Mouse (Mus musculus) heart, postnatal 0 days (tissue): ENCODE results near the gene Gm5414. TPM values are rescaled to one million over a fixed set of nuclear protein-coding genes. Genes with fewer than 3 reads are reported as not detected.

Source experiments
- ATAC-seq: fragments of 200-750 bp; cut with Nextera tagmentation; 2 replicates; pipeline ENCODE4 v1.8.0; 2017; ENCODE audit warnings: low read depth, moderate number of reproducible peaks, moderate library complexity; ENCODE audit not compliant: insufficient read depth
- DNase-seq: peaks from one replicate; pipeline ENCODE4 v3.0.0-alpha.2; 2016; ENCODE audit warnings: low spot score
- H3K27ac ChIP-seq: fragments of 300-500 bp; sonication (generic); 2 replicates; pipeline ENCODE4 v1.5.1; 2014; ENCODE audit warnings: low read depth, mild to moderate bottlenecking
- H3K27me3 ChIP-seq: fragments of 300-500 bp; sonication (generic); 2 replicates; pipeline ENCODE4 v1.6.1; 2014; ENCODE audit warnings: low read length, mixed read lengths; ENCODE audit not compliant: control insufficient read depth, insufficient read depth
- H3K36me3 ChIP-seq: fragments of 300-500 bp; sonication (generic); replicated peaks from 2 replicates; pipeline ENCODE4 v1.6.1; 2014; ENCODE audit warnings: low read length, mixed read lengths; ENCODE audit not compliant: control insufficient read depth, insufficient read depth
- H3K4me1 ChIP-seq: fragments of 300-500 bp; sonication (generic); 2 replicates; pipeline ENCODE4 v1.6.1; 2014; ENCODE audit warnings: antibody characterized with exemption; ENCODE audit not compliant: control insufficient read depth, insufficient read depth
- H3K4me2 ChIP-seq: fragments of 300-500 bp; sonication (generic); 2 replicates; pipeline ENCODE4 v1.6.1; 2014; ENCODE audit warnings: low read depth, mild to moderate bottlenecking, low read length, moderate library complexity
- H3K4me3 ChIP-seq: fragments of 300-500 bp; sonication (generic); 2 replicates; pipeline ENCODE4 v1.5.1; 2014; ENCODE audit warnings: low read depth, low read length
- H3K9ac ChIP-seq: fragments of 300-500 bp; sonication (generic); replicated peaks from 2 replicates; pipeline ENCODE4 v1.6.1; 2014; ENCODE audit warnings: low read depth, low read length, mixed read lengths
- H3K9me3 ChIP-seq: fragments of 300-500 bp; sonication (generic); replicated peaks from 2 replicates; pipeline ENCODE4 v1.6.1; 2016; ENCODE audit warnings: low read length; ENCODE audit not compliant: control insufficient read depth
- CTCF ChIP-seq: IDR thresholded peaks from 2 replicates; pipeline ENCODE4 v1.5.1; 2016; ENCODE audit warnings: antibody characterized with exemption, control low read depth, low read depth
- EP300 ChIP-seq: IDR thresholded peaks from 2 replicates; pipeline ENCODE4 v1.6.1; 2016; ENCODE audit warnings: antibody characterized with exemption, low read depth
- WGBS: fragments of 180-500 bp; shearing (Covaris S2); extraction: QIAGEN DNeasy Blood & Tissue Kit; methylation state at CpG from one replicate; pipeline ENCODE4 v1.1.7; 2014; 5-methylcytosine and 5-hydroxymethylcytosine counted together
- polyA plus RNA-seq: library from polyadenylated mRNA; unstranded; fragments of >200 nt; fragmentation: Nextera tagmentation; extraction: Ambion mirVana; gene quantifications from 2 replicates; pipeline ENCODE4 v1.2.1, GENCODE M21; 2015
- total RNA-seq: library from RNA; depleted of rRNA; stranded (reverse); fragments of >200 nt; gene quantifications from 2 replicates; pipeline ENCODE4 v1.2.3, GENCODE M21; 2014; ENCODE audit warnings: low replicate concordance; rRNA removed

Gene Gm5414
- not detected in 2 replicates for total RNA-seq
- not detected in 2 replicates for polyA plus RNA-seq

DNA sequence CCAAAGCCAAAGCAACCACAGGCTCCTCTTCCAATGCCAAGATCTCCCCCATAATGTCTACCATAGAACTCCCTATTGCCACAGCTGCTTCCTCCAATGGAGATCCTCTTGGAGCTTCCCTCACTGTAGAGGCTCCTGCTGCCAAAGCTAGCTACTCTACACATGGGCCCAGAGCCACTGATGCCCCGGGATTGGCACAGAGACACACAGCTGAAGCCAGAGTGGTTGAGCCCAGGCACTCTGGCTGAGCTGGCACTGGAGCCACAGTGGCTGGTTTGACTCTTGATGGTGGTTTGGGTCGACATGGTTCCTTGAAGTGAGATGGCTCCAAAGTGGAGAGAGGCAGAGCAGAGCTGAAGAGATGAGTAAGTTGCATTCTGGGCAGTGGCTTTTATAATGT, at the start of gene Gm5414:
TSS of gene Gm5414 (minus strand) at position 305 of the 400 bp plus-strand sequence.
- H3K4me3 ChIP-seq, result no peak within 1 kb of the TSS
- no peaks in the 10 kb centered on the region for H3K9me3 ChIP-seq
- no peak for TF ChIP-seq EP300
- no peak for TF ChIP-seq CTCF
- H3K9ac ChIP-seq, result no peak within 1 kb of the TSS
- H3K36me3 ChIP-seq, result no peaks in the 10 kb centered on the region
- ATAC-seq, result no peak
- H3K27ac ChIP-seq, result no peak within 1 kb of the TSS
- no peak within 1 kb of the TSS for H3K4me2 ChIP-seq
- no peaks in the 10 kb centered on the region for H3K27me3 ChIP-seq
- H3K4me1 ChIP-seq, result no peaks in the 10 kb centered on the region
- no peak for DNase-seq
- 44% methylated on average over 2 of the region's 2 CpGs for WGBS

DNA sequence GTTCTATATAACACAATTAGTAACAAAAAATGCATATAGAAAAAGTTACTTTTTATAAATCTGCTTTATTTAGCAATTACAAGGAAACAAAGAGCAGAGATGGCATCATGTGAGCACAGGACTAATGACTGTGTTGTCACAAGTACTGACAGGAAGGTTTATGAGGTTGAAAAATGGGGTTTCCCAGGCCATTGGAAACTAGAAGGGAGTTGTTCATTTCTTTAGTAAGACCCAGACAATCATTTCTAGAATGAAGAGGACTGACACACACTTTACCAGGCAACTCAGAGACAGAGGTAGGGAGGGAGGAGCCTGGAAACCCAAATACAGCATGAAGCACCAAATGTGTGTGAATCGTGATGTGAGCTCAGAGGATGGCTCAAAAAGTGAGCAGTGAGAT, 48.0 kb upstream of the Gm5414 start:
- H3K36me3 ChIP-seq, result no peaks in the 10 kb centered on the region
- 71% methylated on average over 1 of the region's 1 CpGs for WGBS
- no peak for DNase-seq
- H3K27ac ChIP-seq, result no peak overlapping the region
- H3K27me3 ChIP-seq, result no peaks in the 10 kb centered on the region
- H3K4me1 ChIP-seq, result no peaks in the 10 kb centered on the region
- H3K9ac ChIP-seq, result no peak overlapping the region
- no peak overlapping the region for H3K4me3 ChIP-seq
- TF ChIP-seq CTCF (no peak), EP300 (no peak)
- no peak for ATAC-seq
- H3K9me3 ChIP-seq, result no peaks in the 10 kb centered on the region
- H3K4me2 ChIP-seq, result no peak overlapping the region

DNA sequence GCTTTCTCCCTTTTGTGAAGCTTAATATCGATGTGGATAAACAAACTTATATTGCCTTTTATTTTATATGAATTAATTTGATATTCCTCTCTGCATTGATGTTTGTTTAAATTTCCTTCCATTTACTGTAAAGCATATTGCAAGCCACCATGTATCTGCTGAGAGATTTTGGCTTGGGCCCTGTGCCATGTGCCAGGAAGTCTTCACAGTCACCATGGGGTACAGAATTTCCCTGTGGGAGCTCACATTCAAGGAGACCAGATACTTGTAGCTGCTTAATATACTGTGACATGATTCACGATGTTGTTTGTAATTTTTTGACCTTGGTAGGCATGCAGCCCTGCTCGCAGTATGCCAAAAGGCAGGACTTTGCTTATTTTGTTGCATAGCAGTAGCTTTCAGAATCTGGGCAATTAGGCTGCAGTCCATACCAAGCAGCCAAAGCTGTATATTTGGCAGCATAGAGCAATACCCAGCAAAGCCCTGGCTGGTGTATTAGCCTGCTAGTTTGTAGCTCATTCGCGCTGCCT, 24.8 kb upstream of the Gm5414 start:
- 83% methylated on average over 5 of the region's 5 CpGs for whole genome bisulfite sequencing
- Histone ChIP-seq H3K27me3 (no peaks in the 10 kb centered on the region), H3K4me2 (no peak overlapping the region), H3K4me3 (no peak overlapping the region), H3K4me1 (no peaks in the 10 kb centered on the region), H3K36me3 (no peaks in the 10 kb centered on the region), H3K27ac (no peak overlapping the region), H3K9me3 (0 out of 2 replicates have a peak, but pooled peaks cover 5% of the 10 kb centered on the region), H3K9ac (no peak overlapping the region)
- ATAC-seq (no peak), DNase-seq (no peak)
- no peak for TF ChIP-seq CTCF
- TF ChIP-seq EP300, result no peak

DNA sequence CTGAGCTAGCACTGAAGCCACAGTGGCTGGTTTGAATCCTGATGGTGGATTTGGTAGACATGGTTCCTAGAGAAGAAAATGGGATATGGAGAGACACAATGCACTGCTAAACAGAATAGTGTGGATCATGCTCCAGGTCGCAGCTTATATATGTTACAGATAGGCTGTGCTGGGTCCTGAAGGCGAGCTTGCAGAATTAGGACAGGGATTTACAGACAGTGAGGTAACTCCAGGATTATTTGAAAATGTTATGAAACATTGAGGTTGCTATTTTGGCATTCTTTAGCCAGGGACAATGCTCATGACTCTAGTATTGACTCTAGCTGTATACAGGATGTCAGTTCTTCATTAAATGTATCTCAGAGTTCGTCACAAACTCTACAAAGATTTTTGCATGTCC, 19.3 kb upstream of the Gm5414 start, which contains the start of gene Gm5478:
TSS of gene Gm5478 (minus strand) at position 101 of the 400 bp plus-strand sequence.
- H3K27me3 ChIP-seq, result no peaks in the 10 kb centered on the region
- H3K9me3 ChIP-seq, result no peaks in the 10 kb centered on the region
- ATAC-seq, result no peak
- H3K4me1 ChIP-seq, result no peaks in the 10 kb centered on the region
- H3K4me3 ChIP-seq, result no peak within 1 kb of the TSS
- TF ChIP-seq CTCF (no peak), EP300 (no peak)
- no peak within 1 kb of the TSS for H3K4me2 ChIP-seq
- no peaks in the 10 kb centered on the region for H3K36me3 ChIP-seq
- WGBS, result 57% methylated on average over 3 of the region's 3 CpGs
- no peak for DNase-seq
- H3K9ac ChIP-seq, result no peak within 1 kb of the TSS
- H3K27ac ChIP-seq, result no peak within 1 kb of the TSS

DNA sequence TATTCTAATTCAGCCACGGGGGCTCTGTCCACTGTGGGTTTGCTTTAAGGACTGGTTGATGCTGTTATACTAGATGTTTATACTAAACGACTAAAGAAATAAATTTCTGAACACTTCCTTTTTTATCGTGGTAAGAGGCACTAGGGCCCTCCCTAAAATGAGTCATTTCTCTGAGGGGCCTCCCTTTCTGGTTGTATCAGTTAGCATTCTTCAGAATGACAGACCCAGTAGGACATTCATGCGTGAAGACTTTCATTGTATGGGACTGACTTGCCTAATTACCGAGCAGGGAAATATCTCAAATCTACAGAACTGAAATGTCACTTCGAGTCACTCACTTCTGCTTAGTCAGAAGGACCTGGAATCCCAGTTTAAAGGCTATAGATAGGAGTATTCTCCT, 28.9 kb downstream of the Gm5414 start:
- DNase-seq, result no peak
- ATAC-seq, result no peak
- TF ChIP-seq CTCF (no peak), EP300 (no peak)
- H3K27me3 ChIP-seq, result no peaks in the 10 kb centered on the region
- 58% methylated on average over 6 of the region's 6 CpGs for WGBS
- no peaks in the 10 kb centered on the region for H3K4me1 ChIP-seq
- H3K9me3 ChIP-seq, result 0 out of 2 replicates have a peak, but pooled peaks cover 3% of the 10 kb centered on the region
- no peak overlapping the region for H3K27ac ChIP-seq
- no peak overlapping the region for H3K4me3 ChIP-seq
- H3K36me3 ChIP-seq, result no peaks in the 10 kb centered on the region
- no peak overlapping the region for H3K4me2 ChIP-seq
- H3K9ac ChIP-seq, result no peak overlapping the region

DNA sequence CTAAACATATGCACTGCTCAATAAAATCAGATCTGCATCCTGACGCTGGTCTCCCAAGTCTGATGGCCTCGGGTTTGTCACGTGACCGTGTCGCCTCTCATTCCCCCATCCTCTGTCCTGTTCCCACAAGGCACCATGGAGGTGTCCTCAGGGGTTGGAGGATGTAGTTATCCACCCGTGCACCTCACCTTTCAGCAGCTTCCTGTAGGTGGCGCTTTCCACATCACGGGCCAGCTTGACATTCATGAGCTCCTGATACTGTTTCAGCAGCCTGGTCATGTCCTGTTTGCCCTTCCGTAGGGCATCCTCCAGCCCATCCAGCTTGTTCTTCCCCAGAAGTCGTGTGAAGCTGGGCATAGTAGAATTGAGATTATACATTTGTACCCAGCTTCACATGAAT, 39.8 kb downstream of the Gm5414 start:
- Histone ChIP-seq H3K4me3 (no peak overlapping the region), H3K27me3 (no peaks in the 10 kb centered on the region), H3K36me3 (no peaks in the 10 kb centered on the region), H3K9ac (no peak overlapping the region), H3K4me1 (no peaks in the 10 kb centered on the region), H3K4me2 (no peak overlapping the region), H3K27ac (no peak overlapping the region), H3K9me3 (no peaks in the 10 kb centered on the region)
- no peak for ATAC-seq
- 71% methylated on average over 10 of the region's 10 CpGs for WGBS
- DNase-seq, result no peak
- TF ChIP-seq CTCF, result no peak
- no peak for TF ChIP-seq EP300
